Mouse (Mus musculus): ENCODE data around the gene Gpa33. TPM values are rescaled to one million over a fixed set of nuclear protein-coding genes. Genes with fewer than 3 reads are reported as not detected.
"Not testable (repeated sequence)": the region's sequence is repeated elsewhere in the genome, so short reads cannot be mapped to it uniquely, and the experiment has no call there.

Gpa33 gene
- total RNA-seq, 2 experiments from 2014 or later, result not detected

DNA sequence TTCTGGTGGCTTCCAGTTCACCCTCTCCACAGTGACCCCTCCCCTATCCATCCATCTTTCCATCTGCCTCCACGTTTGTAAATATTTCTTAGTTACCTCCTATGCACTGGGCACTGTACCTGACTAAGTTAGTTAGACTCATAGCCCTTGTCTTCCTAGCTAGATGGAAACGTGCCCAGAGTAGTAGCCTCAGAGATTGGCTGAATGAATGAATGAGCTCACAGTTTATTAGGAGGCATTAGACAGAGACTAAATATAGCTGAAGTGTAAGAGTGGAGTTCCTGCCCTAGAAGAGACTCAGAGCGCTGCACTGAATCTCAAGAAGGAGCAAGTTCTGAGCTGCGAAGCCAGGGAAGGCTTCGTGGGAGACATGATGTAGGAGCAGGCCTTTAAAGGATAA, 1.5 kb upstream of the Gpa33 start:
- DNase-seq, result peak in 1 of 2 experiments; percentile 33
- intact Hi-C loops (cut with DNase I), result no loop called here

DNA sequence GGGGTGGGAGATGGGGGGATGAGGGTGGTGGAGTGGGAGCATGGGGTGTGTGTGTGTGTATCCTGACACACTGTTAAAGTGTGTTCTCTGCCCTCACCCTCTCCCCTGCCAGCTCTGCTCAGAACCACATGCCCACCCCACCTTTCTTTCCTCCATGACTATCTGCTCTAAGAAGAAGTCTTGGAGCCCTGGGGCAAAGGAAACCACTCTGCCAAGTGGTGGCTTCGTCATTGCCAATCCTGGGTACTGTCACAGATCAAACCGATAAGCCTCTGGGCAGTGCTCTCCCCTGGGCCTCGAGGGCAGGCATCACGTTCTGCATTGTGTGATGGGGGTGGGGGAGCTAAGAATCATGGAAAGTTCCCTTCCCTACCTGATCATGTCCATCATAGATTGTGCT, 2.3 kb downstream of the Gpa33 start:
- intact Hi-C loops (cut with DNase I), result no loop called here
- no peak for DNase-seq

DNA sequence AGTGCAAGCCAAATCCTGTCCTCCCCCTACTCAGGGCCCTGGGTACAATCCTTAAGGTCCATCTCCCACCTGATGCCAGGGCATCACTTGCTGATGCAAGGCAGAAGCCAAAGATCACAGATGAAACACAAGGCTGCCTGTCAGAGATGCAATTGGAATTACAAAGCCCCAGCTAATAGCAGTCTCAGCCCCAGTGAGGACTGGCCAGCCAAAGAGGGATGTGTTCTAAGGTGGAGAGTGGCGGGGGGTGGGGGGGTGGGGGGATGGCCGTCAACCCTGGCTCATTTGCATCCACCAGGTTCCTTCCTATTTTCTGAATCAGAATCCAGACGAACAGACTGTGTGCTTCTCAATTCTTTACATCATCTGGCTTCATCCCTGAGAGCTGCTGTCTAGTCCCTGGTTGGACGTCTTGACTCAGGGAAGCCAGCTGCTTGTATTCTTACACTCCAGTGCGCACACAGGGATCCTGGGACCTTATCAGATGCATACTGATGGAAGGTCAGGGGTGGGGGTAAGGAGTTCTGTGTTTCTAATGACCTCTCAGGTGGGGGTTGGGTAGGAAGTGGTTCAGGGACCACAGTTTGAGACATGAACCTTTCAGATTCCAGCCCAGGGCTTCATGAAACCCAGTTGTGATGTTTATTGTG, 5.2 kb downstream of the Gpa33 start:
- intact Hi-C loops (cut with DNase I), result no loop called here
- no peak for DNase-seq

DNA sequence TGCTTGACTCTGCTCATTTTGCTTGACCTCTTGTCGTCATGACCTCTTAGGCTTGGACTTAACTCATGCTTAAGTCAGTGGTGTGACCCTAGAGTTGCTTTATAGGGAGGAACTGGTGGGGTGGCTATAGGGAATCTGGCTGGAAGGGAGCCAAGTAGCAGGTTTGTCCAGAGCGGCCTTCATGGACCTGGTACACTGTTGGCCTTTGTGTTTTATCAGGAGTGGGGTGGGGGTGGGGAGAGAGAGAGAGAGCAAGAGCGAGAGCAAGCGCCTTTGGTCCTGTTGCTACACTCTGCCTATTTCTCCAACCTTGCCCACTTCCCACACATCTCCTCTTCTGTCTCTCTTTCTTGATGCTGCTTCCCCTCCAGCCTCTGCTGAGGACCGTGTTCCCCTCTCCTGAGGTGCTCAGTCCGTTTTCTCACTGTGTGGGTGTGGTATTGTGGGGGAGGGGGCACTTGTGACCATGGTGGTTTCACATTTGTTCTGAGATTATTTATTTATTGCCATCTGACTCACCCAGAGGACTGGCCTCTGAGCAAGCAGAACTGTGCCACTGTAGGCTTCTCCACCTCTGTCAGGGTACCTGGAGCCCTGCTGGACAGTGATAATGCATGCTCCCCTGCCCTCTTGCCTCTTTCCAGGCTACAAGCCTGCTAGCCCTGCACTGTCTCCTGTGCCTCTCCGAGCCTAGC, 7.4 kb downstream of the Gpa33 start:
- no peak for DNase-seq
- intact Hi-C loops (cut with DNase I), result no loop called here

DNA sequence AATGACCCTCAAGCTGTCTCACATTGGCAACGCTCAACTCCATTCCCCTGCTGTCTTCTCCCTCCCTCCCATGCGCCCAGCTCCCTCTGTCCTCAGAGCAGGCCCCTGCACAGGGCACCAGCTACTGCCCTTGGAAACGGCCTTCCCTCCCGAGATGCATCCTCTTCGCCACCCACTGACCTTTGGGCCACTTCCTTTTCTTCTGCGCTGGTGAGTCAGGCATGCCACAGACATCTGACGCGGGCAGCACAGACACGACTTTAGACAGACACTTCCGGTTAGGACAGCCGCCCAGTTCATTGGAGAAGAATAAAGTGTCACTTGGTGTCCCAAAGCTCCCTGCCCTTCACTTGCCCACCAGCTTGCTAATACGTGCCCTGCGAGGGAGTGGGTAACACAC, 8.1 kb downstream of the Gpa33 start:
- intact Hi-C loops (cut with DNase I), result no loop called here
- peak in 1 of 2 experiments; percentile 16 for DNase-seq

DNA sequence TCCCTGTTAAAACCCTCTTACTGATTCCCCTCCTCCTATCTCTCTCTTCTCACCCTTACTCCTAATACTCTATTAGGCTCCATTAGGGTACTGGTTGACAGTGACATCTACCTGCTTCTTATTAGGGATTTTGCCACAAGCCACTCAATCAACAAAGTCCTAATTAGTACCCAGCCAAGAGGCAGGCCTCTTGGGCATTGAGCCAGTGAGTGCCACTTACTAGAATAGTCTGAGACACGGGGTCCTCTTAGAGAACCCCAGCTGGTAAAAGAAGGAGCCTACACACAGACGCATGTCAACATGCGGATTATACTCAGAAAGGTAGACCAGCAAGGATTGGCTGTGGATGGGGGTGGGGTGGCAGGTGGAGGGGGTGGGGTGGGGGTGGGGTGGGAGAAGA, 9.1 kb downstream of the Gpa33 start:
- intact Hi-C loops (cut with DNase I), result no loop called here

DNA sequence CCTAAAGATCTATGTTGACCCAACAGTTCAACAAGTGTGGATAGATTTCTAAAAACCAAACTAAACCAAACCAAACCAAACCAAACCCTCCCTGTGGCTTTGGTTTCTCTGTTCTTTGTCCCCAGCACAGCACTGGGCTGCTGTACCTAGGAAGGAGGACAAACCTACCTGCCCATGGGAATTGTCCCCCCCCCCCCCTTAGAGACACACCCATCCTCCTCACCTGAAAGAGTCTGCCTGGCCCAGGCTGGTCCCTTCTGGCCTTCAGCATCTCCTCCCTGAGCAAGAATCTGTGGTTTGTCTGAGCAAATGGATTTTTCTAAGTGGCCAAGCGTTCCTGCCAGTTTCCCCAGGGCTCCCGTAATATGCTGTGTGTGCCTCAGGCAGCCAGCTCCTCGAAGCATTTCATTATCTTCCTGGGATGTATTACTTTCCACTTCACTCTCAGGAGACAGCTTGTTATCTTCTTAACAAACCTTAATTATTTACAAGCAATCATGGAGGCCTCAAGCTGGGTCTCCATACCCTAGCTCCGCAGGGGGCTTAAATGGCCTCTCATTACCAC, 9.7 kb downstream of the Gpa33 start:
- intact Hi-C loops (cut with DNase I), result no loop called here
- no peak for DNase-seq

More for the DNA sequence above, 9.1 kb downstream of the Gpa33 start:
- no peak for DNase-seq

DNA sequence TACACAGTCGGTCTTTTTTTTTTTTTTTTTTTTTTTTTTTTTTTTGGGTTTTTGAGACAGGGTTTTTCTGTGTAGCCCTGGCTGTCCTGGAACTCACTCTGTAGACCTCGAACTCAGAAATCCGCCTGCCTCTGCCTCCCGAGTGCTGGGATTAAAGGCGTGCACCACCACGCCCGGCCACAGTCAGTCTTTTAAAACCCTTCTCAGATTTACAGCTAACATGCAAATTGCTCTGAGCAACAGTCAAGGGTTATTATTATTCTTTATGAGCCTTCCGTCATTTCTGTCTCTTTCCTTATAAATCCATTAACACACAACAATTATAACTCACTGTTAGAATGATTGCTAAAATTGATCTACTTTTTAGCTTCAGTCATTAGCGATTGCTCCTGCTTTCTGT, 11.8 kb downstream of the Gpa33 start:
- intact Hi-C loops (cut with DNase I); DNase-seq: not testable (repeated sequence)

DNA sequence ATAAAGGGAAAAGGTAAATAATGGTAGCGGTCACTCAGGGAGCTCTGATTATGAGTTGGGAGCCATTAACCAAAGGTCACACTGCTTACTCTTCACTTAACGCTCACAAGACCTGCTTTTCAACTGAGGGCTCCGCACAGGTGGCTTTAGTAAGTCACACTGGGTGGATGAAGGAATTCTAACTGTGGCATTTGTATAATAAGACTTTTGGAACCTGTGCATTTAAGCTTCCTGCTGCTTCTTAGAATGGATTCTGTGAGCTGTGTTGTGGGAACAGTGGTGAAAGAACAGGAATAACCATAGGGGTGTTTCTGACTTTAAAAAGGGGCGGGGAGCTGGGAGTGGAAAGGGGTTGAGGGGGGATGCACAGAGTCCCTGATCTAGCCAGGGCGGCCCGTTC, 12.3 kb downstream of the Gpa33 start:
- intact Hi-C loops (cut with DNase I), result no loop called here

DNA sequence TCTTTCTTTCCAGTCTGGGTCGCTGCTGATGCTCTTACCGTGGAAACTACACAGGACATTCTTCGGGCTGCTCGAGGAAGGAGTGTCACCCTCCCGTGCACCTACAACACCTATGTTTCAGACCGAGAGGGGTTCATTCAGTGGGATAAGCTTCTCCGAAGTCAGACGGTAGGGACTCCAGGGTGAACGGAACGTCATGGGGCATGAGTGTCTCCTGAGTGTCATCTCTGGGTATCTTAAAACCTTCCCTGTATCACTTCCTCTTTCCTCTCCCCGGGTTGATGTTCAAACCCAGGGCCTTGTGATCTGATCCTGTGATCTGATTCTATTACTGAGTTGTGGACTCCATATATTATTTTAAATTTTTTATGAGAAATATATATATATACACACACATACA, 16.6 kb downstream of the Gpa33 start:
- DNase-seq, result no peak
- intact Hi-C loops (cut with DNase I), result no loop called here

More for the DNA sequence above, 12.3 kb downstream of the Gpa33 start:
- no peak for DNase-seq

DNA sequence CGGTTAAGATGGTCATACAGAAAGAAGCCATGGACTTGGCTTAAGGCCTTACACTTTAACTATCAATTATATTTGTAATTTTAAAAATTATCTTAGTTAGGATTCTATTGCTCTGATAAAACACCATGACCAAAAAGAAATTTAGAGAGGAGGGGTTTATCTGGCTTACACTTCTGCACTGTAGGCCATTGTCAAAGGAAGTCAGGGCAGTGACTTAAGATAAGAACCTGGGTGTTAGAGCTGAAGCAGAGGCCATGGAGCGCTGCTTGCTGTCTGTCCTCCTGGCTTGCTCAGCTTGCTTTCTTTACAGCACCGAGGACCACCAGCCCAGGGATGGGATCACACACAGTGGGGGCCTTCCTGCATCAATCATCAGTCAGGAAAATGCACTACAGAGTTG, 17.6 kb downstream of the Gpa33 start:
- no peak for DNase-seq
- intact Hi-C loops (cut with DNase I), result no loop called here

DNA sequence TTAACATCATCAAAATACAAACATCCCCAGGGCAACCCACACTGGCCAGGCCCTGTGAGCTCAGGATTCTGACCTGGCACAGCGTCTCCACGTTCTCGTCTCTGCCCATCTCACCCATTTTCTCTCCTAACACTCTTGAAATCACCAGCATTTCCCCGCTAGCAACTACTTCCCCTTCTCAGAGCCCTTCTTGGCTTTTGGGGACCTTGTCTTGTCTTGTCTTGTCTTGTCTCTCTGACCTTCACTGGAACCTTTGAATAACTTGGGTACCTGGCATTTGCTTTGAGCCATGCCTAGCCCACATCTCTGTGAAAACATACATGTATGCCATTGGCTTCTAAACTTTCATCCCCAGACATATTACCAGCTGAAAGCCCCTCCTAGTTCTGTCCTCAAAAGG, 19.4 kb downstream of the Gpa33 start:
- no peak for DNase-seq
- intact Hi-C loops (cut with DNase I), result no loop called here

DNA sequence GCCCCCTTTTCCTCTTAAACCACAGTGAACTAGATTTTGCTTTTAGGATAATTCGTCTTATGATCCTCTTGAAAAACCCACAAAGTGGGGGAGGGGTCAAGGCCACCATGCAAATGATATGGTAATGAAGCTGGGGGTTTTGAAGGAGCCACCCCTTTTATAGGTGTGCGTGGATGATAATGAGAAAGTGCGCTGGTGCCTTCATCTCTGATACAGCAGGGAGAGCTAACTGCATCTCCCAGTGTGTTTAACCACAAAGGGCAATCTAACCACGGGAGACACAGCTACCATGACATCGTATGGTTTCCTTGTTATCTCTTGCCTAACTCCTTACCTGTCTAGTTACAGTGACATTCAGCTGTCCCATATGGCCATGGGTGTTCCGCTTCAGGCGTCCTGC, 20.0 kb downstream of the Gpa33 start:
- DNase-seq, result no peak
- intact Hi-C loops (cut with DNase I), result loop anchor here (5.0 to 10.0 kb wide), 4 partner anchors 98 to 515 kb away; partner anchors contain the start of gene Mpzl1

DNA sequence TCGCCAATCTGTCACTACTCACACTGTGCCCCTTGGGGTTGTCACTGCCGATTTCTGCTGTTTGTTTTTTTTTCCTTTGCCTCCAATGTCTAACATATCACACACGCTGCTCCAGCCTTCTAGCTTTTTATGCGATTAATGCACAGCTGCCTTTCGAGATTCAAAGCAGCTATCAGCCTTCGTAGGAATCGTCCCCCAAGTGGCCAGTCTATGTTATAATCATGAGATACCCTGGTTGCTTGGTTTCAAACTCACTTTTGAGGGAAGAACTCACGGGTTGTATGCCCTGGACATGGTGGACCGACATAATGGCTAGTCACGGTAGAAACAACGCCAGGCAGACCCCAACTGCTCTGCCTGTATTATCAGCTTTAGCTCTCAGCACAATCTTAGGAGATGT, 21.3 kb downstream of the Gpa33 start:
- intact Hi-C loops (cut with DNase I), result loop anchor here (5.0 to 10.0 kb wide), 4 partner anchors 99 to 517 kb away; partner anchors contain the start of gene Mpzl1
- DNase-seq, result no peak

DNA sequence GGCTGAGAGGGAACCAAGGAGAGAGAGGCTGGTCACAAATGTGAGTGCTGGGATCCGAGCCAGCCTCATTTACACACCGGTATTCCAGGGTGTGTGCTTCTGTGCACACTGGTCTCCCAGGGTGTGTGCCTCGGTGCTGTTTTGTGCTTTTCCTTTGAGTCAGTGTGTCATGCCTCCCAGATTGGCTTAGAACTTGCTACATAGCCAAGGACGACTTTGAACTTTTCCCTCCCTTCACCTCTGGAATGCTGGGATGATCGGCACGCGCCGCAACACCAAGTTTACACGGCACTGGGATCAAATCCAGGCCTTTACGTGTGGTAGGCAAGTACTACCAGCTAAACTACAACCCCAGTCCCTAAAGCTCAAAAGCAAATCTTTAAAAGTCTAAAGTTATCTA, 22.0 kb downstream of the Gpa33 start:
- DNase-seq, result no peak
- intact Hi-C loops (cut with DNase I), result loop anchor here (2.0 to 10.0 kb wide), 6 partner anchors 49 to 517 kb away; partner anchors contain the start of gene Mpzl1

DNA sequence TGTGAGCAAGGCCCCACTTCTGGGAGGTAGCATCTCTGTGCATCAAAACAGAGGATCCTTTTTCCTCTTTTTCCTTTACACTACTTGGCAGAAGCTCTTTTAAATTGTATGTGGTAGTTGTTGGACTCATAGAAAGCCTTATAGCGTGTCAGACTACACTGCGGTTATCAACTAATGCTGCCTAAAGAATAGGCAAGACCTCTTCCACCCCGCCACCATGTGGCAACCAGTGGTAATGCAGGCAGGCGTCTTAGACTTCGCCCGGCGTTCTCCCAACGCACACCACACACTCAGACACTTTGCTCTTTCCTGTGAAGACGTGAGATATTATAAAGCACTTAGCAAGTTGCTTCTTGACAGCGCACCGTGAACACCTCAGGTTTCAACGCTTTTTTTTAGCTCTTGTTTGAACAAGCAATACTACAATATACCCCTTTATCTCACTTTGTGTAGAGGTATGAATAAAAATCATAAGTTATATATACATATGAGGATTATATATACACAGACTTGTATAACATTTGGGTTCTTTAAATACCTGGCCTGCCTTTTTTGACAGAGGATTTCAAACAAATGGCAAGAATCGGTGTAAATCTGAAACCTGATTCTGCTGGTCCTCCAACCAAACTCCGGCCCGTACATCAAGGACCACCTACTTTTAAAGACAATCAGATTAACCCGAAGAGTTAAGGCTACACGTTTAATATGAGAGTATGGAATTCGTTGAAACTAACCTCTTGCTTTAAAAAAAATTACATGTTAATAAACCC, 23.5 kb downstream of the Gpa33 start:
- intact Hi-C loops (cut with DNase I), result loop anchor here (1.0 to 10.0 kb wide), 9 partner anchors 51 to 519 kb away; partner anchors contain the start of gene Mpzl1
- peak; percentile 87 to 95 for DNase-seq

DNA sequence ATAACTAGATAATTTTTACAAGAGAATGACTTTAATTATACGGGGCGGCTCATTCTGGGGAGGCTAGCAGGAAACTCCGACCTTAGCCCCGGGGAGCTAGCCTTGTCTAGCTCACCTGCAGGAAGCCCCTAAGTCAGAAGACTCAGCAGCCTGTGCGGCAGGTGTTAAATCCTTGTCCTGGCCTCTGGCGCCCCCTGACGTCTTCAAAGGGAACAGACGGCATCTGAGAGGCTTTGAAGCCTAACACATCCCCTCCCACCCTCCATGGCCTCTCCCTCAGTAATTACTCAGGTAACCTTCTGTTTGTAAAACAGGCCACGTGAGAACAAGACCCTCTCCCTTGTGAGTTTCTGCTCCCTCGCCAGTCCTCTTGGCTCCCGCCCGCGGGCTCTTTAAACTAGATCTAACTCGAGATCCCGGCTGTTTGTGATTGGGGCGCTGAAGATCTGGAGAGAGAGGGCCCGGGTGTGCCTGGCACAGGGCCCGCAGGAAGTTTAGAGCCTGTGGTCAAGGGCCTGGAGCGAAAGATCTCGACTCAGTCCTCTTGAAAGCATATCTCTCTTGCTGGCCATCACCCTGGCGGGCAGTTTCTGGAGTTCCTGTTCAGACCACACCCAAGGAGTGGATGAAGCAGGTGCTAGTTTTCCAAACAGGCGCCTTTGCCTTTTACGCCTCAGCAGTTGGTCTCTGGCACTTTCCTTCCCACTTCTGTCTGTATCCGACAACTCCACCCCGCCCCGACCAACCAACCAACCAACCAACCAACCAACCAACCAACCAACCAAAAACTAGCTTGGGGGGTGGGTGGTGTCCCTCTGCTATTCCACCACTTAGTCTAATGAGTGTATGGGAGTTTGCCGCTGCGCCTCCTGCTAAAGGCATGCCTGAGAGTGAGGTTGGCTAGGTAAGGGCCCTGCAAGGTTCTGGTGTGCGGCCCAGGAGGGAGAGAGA, 24.4 kb downstream of the Gpa33 start:
- intact Hi-C loops (cut with DNase I), result loop anchor here (1.0 to 10.0 kb wide), 7 partner anchors 102 to 520 kb away; partner anchors contain the start of gene Mpzl1
- DNase-seq, result peak; percentile 80 to 84

DNA sequence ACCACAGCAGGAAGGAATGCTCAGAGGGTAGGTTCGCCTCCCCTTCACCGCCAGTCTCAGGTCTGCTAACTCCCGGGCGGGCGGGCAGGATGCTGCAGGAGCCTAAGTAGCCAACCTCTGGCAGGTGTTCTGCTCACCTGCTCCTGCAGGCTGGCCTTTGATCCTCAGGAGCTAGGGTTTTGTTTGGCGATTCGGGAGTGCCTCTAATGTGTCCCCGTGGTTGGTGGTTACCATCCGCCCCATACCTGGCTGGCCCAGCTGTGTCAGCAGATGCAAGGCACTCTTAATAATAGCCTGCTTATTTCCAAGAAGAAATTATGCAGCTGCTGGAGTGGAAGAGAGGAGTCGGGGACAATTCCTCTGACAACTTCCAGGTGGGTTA, 25.1 kb downstream of the Gpa33 start:
- intact Hi-C loops (cut with DNase I), result loop anchor here (2.0 to 10.0 kb wide), 3 partner anchors 180 to 520 kb away; partner anchors contain the start of gene Mpzl1
- no peak for DNase-seq

DNA sequence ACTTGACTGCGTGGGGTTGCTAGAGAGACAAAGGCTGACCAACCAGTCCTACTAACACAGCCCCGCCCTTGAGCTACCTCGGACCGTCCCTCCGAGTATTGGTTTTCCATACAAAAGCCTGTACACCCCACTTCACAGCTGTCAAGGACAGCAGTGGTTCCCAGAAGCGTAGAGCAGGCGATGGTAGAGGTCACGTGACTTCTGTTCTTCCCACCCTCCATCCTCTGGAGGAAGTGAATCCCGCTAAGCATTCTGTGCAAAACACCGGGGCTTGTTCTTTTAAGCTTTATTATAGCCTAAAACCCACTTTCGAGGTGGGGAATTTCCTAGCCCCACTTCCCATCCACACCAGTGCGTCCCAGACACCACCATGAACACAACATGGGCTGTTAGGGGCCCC, 27.7 kb downstream of the Gpa33 start:
- no peak for DNase-seq
- intact Hi-C loops (cut with DNase I), result loop anchor here (10.0 kb wide), 2 partner anchors 183 to 523 kb away; partner anchors contain the start of gene Mpzl1

Measured in heart, postnatal 14 days (tissue).